Mouse (Mus musculus) megakaryocyte, adult 5-6 weeks (primary cell): ENCODE results near the gene Mdn1. TPM values are rescaled to one million over a fixed set of nuclear protein-coding genes. Genes with fewer than 3 reads are reported as not detected.

ENCODE experiments used
- ATAC-seq: 2 replicates; pipeline ENCODE4 v1.8.0; 2016; ENCODE audit warnings: mild to moderate bottlenecking, inconsistent platforms; ENCODE audit not compliant: poor library complexity, severe bottlenecking
- total RNA-seq, 2 experiments: library from RNA; stranded (forward) in 1 of 2; stranded (reverse) in 1 of 2; fragments of 153-499, 151-499 nt in 1 of 2; fragments of 221-1000, 200-1000 nt in 1 of 2; gene quantifications; 2 replicates each; pipeline versions ENCODE4 v1.2.3 to v1.2.4; 2015 to 2017

Gene Mdn1
- total RNA-seq (2015) (9.1 and 15.0 TPM in 2 replicates), total RNA-seq (2017) (19.3 and 21.7 TPM in 2 replicates)

DNA sequence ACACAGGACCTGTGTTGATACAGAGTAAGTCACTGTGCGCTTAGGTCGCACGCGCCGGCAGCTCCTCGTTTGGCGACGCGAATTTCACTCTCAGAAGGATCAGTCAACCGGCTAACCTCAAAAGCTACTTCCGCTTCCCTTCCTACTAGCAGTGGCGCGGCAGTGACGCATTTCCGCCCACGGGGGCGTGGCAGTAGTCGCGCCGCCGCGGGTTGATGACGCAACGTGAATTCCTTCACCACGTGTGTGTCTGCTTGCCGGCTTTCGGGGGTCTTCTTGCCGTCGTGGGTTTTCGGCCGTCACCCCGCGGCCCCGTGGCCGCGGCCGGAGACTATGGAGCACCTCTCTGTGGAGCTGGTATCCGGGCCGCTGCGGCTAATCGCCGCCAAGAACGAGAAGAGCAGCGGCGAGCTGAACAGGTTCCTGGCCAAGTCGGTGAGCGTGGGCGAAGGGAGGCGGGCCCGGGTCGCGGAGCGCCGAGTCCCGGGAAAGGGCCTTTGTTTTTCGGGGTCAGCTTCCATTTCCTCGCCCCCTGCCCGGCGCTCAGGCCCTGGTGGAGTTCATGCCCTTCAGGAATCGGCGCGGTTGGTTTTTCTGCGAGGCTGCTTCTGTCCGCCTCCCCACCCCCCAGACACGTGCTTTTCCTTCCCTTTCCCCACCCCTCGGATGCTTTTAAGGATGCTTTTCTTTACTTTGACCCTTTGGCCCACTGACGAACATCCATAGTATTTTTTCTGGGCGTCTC, at the start of gene Mdn1:
Gene Mdn1, plus strand, starts transcription at position 202 of the 745 bp plus-strand sequence.
- ATAC-seq, result peak; percentile 99

DNA sequence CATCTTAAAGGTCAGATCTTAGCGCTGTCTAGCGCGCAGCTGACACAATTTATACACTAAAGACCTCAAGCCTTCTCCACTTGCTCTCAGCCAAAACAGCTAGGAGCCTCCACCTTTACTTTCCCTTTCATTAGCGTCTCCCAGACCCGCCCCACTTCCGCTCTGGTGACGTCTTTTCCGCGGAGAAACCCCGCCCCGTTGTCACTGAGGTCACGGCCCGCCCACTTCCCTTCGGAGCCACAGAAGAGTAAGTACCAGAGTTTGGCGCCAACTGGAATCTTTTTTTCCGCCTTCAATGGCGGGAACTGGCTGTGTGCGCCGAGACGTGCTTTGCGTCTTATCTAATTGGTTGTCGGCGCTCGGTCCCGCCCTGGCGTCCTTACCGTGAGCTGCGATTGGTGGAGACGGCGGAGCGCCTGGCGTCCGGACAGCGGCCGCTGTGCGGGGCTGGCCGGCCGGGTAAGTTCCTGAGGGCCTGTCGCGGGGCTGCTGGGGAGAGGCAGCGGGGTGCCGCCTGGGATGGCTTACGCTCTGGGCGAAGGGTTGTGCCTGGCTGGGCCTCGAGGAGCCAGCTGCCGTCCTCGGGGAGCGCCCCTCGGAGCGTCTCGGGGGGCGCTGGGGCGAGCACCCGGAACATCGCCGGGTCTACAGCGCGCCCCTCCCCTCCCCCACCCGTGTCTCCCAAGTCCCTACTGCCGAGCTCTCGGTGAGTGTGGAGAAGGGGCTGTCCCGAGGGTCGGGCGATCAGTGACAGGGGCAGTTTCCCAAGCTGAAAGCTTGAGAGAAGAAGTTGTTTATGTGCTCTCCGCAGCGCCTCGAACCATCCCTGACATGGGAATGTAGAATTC, 41.7 kb upstream of the Mdn1 start, which contains the start of gene Casp8ap2:
Gene Casp8ap2, plus strand, starts transcription at position 418 of the 848 bp plus-strand sequence.
- ATAC-seq, result peak; percentile 98

- no peak for ATAC-seq
These were observed 35.3 kb upstream of the Mdn1 start for GRCm38 (mm10) chr4:32621637-32622036.

DNA sequence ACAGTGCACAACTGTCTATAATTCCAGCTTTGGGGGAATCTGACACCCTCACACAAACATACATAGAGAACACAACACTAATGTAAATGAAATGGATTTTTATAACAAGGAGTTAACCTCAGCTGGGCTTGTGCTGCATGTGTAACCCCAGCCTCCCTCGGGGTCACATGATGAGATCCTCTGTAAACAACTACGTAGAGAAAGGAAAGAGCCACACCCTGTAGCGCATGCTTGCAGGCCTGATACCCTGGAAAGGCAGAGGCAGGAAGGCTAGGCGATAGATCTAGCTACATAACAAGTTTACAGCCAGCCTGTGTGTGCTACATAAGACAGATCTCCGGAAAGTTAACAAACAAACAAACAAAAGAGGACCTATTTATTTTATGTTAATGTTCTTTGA, 5.2 kb upstream of the Mdn1 start:
- ATAC-seq, result no peak

DNA sequence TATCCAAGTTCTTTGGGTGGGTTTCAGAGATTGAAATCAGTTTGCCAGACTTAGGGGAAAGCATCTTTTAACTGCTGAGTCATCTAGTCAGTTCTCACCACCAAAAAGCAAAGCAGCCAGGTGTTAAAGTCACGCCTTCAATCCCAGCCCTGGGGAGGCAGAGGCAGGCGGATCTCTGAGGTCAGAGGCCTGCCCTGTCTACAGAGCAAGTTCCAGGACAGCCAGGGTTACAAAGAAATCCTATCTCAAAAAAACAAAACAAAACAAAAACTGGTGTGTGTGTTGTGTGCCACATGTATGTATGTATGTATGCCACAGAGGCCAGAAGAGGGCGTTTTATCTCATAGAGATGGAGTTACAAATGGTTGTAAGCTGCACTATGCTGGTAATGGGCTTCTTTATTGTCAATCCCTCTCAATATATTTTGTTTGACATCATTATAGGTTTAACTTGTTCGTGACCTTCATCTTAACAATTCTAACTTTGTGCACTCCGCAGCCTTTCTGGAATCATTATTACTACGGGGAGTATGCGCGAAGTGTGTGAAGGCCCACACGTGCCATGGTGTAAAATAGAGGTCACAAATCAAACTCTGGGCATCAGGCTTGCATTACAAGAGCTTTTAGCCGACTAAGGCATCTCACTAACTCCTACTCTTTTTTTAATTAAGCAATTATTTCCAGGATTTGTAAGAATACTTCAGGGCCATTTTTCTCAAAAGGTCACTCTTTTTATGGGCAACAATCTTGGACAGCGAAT, 594 bp upstream of the Mdn1 start:
- peak; percentile 17 for ATAC-seq

DNA sequence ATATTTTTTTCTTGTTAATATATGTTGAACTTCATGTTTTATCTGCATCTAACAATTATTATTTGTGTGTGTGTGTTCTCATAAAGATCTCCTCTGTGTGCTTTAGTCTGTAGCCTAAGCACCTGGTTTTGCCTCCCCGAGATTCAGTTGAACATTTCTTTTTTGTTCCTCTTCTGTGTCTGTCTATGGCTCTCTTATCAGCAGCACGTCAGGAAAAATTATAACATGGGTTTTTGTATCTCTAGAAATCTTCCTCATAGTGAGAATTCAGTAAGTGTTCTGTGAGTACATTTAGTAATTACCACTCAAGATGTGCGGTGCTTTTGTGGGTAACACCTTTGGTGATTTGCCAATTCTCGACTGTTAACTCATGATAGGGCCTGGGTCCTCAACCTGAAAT, 8.9 kb downstream of the Mdn1 start:
- ATAC-seq, result no peak

DNA sequence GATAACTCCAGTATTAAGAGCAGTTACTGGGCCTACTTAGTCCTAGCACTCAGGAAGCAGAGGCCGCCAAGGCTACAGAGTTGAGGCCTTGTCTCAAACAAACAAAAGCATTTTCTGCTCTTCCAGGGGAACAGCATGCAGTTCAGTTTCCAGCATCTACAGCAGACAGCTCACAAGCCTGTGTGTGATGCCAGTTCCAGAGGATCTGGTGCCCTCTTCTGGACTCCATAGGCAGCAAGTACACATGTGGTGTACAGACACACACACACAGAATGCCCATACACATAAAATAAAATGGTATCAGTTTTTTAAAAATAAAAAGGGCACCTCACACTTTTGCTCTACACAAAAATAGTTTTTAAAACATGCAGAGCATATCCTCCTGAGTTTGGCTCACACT, 11.4 kb downstream of the Mdn1 start:
- ATAC-seq, result no peak

DNA sequence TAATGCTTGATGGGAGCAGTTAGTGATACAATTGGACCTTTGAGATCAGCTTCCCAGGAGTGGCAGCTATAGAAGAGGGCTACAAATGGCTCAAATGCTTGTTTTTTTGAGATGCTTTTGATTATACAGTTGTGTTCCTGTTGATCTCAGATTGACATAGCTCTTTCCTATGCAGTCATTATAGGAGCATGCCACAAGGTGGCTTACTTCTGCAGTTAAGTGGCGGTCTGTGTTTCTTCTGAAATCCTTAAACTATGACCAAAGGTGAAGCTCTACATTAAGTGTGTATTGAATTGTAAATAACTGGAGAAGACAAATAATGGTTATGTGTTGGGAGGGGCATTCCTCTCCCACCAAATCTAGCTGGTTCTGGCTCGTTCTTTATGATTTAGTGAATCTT, 12.9 kb downstream of the Mdn1 start:
- no peak for ATAC-seq

GRCm38 (mm10) chr4:32674025-32674424, 17.1 kb downstream of the Mdn1 start:
- no peak for ATAC-seq

DNA sequence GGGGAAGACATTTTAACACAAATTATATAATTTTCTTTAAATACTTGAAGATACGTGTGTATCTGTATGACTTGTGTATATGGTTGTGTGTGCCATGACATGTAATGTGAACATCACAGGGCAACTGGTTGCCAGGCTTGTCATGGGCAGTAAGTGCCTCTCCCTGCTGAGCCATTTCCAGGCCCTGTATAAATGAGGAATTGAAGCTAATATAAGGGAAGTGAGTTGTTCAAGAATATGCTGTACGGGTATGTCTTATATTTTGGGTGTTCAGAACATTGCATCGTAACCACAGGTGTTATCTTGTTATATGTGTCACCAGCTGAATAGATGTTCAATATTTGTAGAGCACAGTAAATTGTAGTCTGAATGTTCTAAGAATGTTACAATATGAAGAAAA, 20.6 kb downstream of the Mdn1 start:
- peak; percentile 83 for ATAC-seq

GRCm38 (mm10) chr4:32680843-32681242, 23.9 kb downstream of the Mdn1 start:
- no peak for ATAC-seq

DNA sequence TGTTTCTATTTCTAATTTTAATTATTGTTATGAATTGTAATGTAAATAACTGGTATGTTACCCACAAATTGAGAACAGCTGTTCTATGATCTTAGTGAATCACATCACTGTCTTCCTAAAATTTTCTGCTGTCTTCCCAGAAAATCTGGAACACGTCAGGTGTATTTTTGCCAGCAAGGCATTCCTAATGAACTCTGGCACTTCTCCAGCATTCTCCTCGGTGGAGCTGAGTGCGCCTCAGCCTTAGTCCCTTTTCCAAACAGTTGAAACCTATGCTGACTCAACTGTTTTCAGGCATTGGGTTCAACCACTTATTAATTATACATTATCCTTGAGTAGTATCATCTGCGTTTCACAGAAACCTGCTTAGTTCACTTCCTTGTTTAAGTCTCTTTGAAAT, 25.6 kb downstream of the Mdn1 start:
- ATAC-seq, result no peak

DNA sequence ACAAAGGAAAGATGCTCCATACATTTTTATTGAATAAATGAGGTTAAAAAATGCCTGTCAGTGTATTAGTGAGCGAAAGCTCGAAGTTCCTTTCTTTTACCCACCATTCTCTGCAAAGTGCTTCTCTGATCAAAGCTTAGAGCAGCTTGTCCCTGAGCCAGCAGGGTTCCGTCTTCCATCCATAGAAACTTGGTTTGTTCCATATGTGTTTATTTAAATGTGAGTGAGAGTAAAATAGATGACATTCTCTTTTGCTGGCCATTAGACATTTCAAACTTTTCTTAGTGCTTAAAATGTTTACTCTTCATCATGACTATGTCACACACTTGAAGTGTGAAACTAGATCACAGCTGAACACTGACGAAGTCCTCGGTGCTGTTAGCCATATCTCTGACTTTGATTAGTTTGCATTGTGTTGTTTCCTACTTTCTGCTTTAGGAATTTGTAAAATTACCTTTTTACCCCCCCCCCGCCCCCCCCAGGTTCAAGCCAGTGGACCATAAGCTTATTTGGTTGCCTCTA, 26.2 kb downstream of the Mdn1 start:
- ATAC-seq, result no peak

- no peak for ATAC-seq
These were observed 60.8 kb downstream of the Mdn1 start for GRCm38 (mm10) chr4:32717733-32718132.

DNA sequence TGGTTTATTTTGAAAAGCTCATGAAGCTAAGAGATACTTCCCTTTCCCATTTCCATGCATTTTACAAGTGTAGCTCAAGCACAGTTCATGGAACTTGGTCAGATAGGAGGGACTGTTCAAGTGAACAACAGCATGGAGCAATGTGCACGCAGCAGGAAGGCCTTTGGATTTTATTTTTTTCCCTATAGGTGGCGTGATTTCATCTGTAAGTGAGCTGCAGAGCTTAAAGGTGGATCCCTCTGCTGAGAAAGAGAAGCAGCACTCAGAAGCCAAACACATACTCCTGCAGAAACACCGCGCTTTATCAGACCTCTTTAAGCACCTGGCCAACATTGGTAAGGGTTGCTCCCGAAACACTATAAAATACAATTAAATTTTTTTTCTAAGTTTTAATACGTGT, 88.5 kb downstream of the Mdn1 start:
- ATAC-seq, result no peak

DNA sequence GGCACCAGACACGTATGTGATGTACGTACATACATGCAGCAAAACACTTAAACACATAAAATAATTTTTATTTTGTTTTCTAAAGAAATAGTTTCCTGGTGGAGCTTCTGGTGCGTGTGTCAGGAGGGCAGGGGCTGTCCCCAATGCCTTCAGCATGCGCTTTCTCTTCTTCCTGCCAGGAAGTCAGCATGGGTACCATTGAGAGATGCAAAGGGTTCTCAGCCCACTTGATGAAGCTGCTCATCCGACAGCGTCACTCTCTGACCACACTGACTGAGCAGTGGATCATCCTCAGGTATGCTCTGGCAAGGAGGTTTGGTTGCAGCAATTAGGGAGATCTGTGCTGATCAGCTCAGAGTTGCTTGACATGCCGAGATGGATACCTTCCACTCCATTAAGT, 91.5 kb downstream of the Mdn1 start:
- no peak for ATAC-seq

GRCm38 (mm10) chr4:32750711-32751110, 93.8 kb downstream of the Mdn1 start:
- no peak for ATAC-seq

DNA sequence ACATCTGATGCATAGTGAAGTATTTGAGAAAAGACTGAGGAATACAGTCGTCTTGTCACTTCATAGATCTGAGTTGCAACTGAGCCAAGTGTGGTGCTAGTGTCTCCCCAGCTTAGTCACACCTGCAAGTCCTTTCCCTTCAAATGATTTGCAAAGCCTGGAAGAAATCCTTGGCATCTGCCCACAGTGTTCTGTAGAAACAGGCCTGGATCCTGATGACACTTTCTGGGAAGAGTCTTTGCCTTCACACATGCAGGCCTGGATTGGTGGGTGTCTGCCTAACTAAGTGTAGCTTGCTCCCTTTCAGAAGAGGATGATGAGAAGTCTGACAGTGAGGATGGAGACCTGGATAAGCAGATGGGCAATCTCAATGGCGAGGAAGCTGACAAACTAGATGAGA, 100.5 kb downstream of the Mdn1 start:
- no peak for ATAC-seq

DNA sequence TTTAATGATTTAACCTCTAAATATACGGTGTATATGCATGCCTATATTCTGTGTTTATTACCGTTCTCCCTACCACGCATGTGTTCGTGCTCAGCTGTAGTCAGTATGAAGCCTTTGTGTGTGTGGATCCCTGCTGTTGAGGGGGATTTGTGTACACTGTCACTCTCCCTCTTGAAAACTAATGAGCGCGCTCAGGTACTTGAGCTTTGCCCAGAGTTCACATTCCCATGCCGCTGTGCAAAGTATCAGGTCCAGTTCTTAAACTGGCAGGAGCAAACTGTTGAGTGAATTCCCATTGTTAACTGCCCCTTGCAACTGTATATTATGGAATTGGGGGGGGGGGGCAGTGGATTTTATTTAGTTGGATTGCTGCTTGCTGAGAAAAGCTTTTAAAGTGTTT, 110.6 kb downstream of the Mdn1 start:
- no peak for ATAC-seq

DNA sequence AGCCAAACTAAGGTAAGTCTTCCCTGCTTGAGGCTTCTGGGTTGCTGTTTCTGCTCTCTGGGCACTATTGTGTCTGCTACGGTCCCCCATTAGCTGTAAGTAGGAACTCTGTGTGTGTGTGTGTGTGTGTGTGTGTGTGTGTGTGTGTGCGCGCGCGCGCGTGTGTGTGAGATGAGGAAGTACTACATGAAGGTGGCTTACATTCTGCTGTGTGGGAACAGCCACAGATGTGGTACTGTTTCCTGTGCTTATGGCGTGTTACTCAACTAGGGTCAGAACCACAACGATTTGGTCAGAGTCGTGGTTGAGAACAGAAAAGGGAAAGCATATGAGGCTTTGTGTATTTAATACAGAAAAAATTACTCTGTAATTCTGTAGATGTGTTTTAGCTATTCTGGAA, 111.1 kb downstream of the Mdn1 start:
- ATAC-seq, result peak; percentile 99

DNA sequence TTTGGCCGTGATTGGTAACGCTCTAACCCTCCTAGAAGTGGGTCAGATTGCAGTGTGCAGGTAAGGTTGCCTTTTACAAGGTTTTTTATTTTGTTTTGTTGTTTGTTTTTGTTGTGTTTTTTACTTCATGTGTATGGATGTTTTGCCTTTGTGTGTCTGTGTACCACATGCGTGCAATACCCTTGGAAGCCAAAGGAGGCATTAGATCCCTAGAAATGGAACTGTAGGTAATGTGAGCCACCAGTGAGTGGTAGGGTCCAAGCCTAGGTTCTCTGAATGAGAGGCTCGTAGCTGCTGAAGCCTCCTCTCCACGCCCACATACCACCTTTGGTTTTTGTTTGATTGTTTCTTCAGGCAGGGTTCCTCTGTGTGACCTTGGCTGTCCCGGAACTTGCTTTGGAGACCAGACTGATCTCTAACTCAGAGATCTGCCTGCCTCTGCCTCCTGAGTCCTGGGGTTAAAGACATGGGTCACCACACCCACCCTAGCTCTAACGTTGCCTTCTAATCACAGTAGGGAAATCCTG, 113.4 kb downstream of the Mdn1 start:
- no peak for ATAC-seq
